Mouse (Mus musculus) liver, adult 2 months (tissue): ENCODE data around the gene Cog7.

ENCODE experiments used
- CTCF ChIP-seq: fragments of 200-500 bp; IDR thresholded peaks from 2 replicates; pipeline ENCODE4 v1.5.1; 2011; ENCODE audit warnings: low read depth, low read length, control low read depth
- POLR2A ChIP-seq: fragments of 200-500 bp; IDR thresholded peaks from 2 replicates; pipeline ENCODE4 v1.6.1; 2011; ENCODE audit warnings: low read length, control low read depth; ENCODE audit not compliant: insufficient read depth; ENCODE audit errors: extremely low read depth

- TF ChIP-seq POLR2A (no peak), CTCF (no peak)
These were observed 81.6 kb downstream of the Cog7 start for GRCm38 (mm10) chr7:121899940-121900339.
